Mouse (Mus musculus) liver, embryonic 12.5 days (tissue): ENCODE measurements at regions not wholly inside any gene's neighbourhood (a gene's known extent, or its start where the extent isn't known, plus 50 kb on each side); places are given as distances from the start of the nearest gene placed in this dataset.
A peak's percentile ranks its signal among the peaks of the same experiment; 100 is the strongest.
"Not testable (repeated sequence)": the region's sequence is repeated elsewhere in the genome, so short reads cannot be mapped to it uniquely, and the experiment has no call there.

Experiments used
- ATAC-seq: fragments of 200-750 bp; cut with Nextera tagmentation; 2 replicates; pipeline ENCODE4 v1.8.0; 2017; ENCODE audit warnings: moderate number of reproducible peaks, mild to moderate bottlenecking, moderate library complexity
- H3K27ac ChIP-seq: fragments of 300-500 bp; sonication (generic); 2 replicates; pipeline ENCODE4 v1.5.1; 2016; ENCODE audit warnings: mild to moderate bottlenecking
- H3K27me3 ChIP-seq: fragments of 300-500 bp; sonication (generic); replicated peaks from 2 replicates; pipeline ENCODE4 v1.6.1; 2016; ENCODE audit warnings: mild to moderate bottlenecking, moderate library complexity
- H3K36me3 ChIP-seq: fragments of 300-500 bp; sonication (generic); 2 replicates; pipeline ENCODE4 v1.6.1; 2016; ENCODE audit warnings: mild to moderate bottlenecking, moderate library complexity
- H3K4me1 ChIP-seq: fragments of 300-500 bp; sonication (generic); 2 replicates; pipeline ENCODE4 v1.6.1; 2016
- H3K4me2 ChIP-seq: fragments of 300-500 bp; sonication (generic); 2 replicates; pipeline ENCODE4 v1.6.1; 2016; ENCODE audit warnings: mild to moderate bottlenecking, moderate library complexity
- H3K4me3 ChIP-seq: fragments of 300-500 bp; sonication (generic); 2 replicates; pipeline ENCODE4 v1.5.1; 2016; ENCODE audit warnings: mild to moderate bottlenecking, moderate library complexity
- H3K9ac ChIP-seq: fragments of 300-500 bp; sonication (generic); 2 replicates; pipeline ENCODE4 v1.6.1; 2016; ENCODE audit warnings: mild to moderate bottlenecking, moderate library complexity
- H3K9me3 ChIP-seq: fragments of 300-500 bp; sonication (generic); replicated peaks from 2 replicates; pipeline ENCODE4 v1.6.1; 2016; ENCODE audit warnings: mild to moderate bottlenecking, moderate library complexity
- WGBS: fragments of 180-500 bp; shearing (Covaris S2); methylation state at CpG from one replicate; pipeline ENCODE4 v1.1.7; 2016; ENCODE audit not compliant: insufficient replicate concordance; 5-methylcytosine and 5-hydroxymethylcytosine counted together

DNA sequence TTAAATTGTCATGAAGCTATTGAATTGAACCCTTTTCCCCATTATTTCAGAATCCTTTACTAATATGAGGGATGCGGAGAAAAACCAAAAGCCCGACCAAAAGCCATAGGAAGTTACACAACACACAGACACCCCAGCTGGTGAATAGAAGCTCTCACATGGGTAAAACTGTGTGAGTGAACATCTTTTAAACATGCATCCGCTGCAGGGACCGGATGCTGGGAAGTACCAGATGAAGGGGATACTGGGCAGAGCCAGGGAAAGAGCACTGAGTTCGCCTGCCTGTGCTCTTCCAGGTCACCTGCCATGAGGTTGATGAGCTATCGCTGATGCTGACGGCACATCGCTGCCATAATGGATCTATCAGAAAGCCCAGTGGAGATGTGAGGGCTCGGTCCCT lies 169.6 kb upstream of the Pmfbp1 start:
- Histone ChIP-seq H3K27me3 (no peaks in the 10 kb centered on the region), H3K27ac (no peak overlapping the region), H3K4me1 (no peaks in the 10 kb centered on the region), H3K4me2 (no peak overlapping the region), H3K4me3 (no peak overlapping the region), H3K36me3 (no peaks in the 10 kb centered on the region), H3K9ac (no peak overlapping the region), H3K9me3 (no peaks in the 10 kb centered on the region)
- ATAC-seq = no peak
- WGBS = 75% methylated on average over 9 of the region's 9 CpGs

DNA sequence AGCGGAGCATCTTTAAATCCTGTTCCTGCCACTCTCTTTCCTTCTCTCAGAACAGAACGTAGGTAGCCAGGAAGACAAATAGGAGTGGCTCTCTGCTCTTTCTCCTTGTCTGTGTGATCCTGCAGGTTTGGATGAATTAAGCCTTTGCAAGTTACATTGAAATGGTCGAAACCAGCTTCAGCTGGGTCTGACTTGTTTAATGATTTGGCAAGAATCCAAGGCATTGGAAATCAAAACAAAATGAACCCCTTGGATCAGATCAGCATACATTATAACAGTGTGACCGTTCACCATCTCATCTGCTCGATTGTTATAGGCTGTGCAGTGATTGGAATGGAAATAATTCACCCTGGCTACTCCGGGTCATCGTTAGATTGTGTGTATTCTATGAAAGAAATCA lies 157.6 kb upstream of the Pmfbp1 start:
- no peak overlapping the region for H3K9ac ChIP-seq

DNA sequence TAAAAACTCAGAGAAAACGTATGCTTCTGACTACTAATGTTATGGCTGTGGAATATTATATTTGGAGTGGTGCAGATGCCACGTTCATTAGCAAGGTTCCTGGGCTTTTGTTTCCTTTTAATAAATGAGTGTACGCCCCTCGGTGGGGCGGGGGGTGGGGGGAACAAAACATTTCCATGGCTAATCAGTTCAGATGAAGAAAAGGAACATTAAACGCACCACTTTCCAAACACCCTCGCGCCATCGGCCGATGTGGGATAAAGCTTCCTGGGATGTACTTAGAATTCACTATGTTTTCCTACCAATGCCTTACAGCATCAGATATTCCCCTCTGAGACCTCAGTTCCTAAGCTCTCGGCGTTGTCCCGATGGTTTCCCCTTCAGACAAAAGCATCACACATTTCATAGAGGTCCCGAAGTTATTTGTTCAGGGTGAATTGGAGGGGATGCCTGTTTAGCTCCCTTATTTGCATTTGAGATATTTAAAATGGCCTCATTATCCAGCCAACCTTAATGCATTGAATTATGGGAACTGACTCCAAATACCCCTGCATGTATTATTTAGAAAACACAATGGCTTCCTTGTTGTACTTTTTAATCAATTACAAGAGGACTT lies 155.5 kb upstream of the Pmfbp1 start:
- Histone ChIP-seq H3K4me1 (no peaks in the 10 kb centered on the region), H3K9me3 (no peaks in the 10 kb centered on the region), H3K27ac (no peak overlapping the region), H3K36me3 (no peaks in the 10 kb centered on the region), H3K4me2 (no peak overlapping the region), H3K27me3 (no peaks in the 10 kb centered on the region), H3K9ac (no peak overlapping the region), H3K4me3 (no peak overlapping the region)
- 77% methylated on average over 14 of the region's 14 CpGs for WGBS
- ATAC-seq = no peak

More for the DNA sequence above, 157.6 kb upstream of the Pmfbp1 start:
- Histone ChIP-seq H3K36me3 (no peaks in the 10 kb centered on the region), H3K4me3 (no peak overlapping the region), H3K9me3 (no peaks in the 10 kb centered on the region), H3K27me3 (no peaks in the 10 kb centered on the region), H3K4me1 (no peaks in the 10 kb centered on the region), H3K4me2 (no peak overlapping the region), H3K27ac (no peak overlapping the region)
- ATAC-seq = no peak
- 67% methylated on average over 7 of the region's 7 CpGs for WGBS

DNA sequence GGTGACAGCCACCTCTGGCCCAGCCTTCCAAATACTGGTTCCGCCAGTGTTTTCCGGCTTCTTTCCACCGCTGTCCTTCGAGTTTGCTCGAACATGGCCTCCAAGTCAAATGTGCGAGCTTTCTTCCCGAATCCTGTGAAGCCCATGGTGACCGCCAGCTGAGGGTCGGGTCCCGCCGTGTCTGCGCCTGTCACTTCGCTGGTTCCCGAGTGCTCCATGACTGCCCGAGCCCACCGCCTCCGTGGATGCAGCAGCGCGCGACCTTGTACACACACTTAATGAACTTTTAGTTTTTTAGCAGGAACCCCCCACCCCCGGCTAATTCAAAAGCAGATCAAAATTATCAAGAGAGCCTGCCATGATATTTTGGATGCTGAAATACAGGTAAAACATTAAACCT lies 153.2 kb upstream of the Pmfbp1 start:
- H3K9ac ChIP-seq, H3K4me1 ChIP-seq, H3K4me3 ChIP-seq, H3K27ac ChIP-seq, H3K27me3 ChIP-seq, H3K9me3 ChIP-seq, H3K4me2 ChIP-seq, H3K36me3 ChIP-seq, ATAC-seq: not testable (repeated sequence)
- 83% methylated on average over 21 of the region's 21 CpGs for WGBS

DNA sequence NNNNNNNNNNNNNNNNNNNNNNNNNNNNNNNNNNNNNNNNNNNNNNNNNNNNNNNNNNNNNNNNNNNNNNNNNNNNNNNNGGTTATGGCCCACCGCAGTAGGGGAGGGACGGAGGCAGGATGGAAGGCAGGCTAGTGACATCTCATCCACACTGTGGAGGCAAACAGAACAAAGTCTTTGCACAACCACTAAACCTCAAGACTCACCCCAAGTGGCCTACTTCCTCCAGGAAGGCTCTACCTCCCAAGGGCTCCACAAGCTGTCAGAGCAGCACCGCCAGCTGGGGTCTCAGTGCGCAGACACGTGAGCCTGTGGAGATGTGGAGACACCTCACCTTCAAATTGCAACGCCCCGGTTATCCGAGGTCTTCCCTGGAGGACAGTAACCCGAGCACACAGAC lies 138.7 kb upstream of the Pmfbp1 start:
- no peak for ATAC-seq
- Histone ChIP-seq H3K9ac (no peak overlapping the region), H3K4me1 (peaks cover 4% of the 10 kb centered on the region; the same call in 1 of the 2 replicates), H3K27me3 (peaks cover 9% of the 10 kb centered on the region; the same call in 1 of the 2 replicates), H3K27ac (no peak overlapping the region), H3K36me3 (no peaks in the 10 kb centered on the region), H3K9me3 (no peaks in the 10 kb centered on the region), H3K4me2 (no peak overlapping the region), H3K4me3 (no peak overlapping the region)
- WGBS = 69% methylated on average over 9 of the region's 9 CpGs

DNA sequence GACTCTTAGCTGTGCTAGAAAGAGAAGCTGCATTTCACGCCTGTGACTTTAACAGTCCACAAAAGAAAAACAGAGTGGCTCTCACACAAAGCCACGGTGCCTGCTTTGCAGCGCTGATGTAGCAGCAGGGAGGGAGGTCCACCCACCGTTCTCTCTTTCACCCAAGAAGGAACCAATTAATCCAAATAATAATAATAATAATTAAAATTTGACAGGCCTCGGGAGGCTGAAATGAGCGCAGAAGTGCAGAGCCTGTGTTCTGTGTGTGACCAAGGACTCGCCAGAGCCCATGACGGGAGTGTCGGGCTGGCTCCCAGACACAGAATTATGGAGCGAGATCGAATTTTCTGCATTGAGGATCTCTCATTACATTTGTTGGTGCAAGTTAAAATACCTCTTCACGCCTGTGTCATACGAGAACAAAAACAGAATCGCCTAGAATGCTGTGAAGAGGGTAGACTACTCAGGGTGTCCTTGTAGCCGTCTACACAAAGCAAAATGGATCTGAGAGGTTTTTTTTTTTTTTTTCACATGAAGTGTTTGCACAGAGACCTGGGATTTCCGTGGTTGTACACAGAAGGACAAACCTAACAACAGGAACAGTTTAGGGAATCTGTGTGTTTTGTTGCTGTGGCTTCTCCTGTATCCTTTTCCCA lies 134.3 kb upstream of the Pmfbp1 start:
- Histone ChIP-seq H3K4me2 (no peak overlapping the region), H3K9ac (no peak overlapping the region)
- WGBS = 55% methylated on average over 16 of the region's 16 CpGs

DNA sequence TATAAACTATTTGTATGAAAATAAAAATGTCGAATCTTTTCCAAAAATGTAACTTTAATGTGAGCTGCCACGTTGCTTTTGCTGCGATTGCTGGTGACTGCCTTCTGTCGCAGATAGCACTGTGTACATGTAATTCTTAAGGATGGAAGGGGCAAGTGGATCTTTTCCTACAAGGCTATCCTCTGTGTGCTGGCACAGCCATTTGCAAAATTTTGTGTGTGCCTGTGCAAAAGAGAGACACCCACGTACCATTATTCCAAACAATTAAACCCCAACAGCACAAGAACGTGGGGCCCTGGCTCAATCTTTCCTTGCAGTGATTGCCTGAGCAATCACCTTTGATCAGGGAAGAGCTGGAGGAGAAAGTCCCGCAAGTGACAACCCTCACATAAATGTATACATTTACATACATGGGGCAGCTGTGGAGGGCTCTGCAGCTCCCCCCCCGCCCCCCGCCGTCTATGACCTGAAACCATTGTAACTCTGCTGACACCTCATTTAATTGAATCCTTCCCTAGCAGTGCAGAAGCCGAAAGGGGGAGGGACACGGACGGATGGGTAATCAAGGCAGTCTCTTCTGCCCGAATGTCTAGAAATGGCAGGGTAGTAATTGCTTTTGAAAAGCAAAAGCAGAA lies 133.6 kb upstream of the Pmfbp1 start:
- no peaks in the 10 kb centered on the region for H3K4me1 ChIP-seq
- H3K27me3 ChIP-seq = 0 out of 2 replicates have a peak, but pooled peaks cover 10% of the 10 kb centered on the region
- WGBS = 36% methylated on average over 14 of the region's 14 CpGs
- H3K9me3 ChIP-seq = no peaks in the 10 kb centered on the region
- ATAC-seq = no peak
- no peak overlapping the region for H3K4me3 ChIP-seq
- H3K9ac ChIP-seq = no peak overlapping the region
- no peak overlapping the region for H3K4me2 ChIP-seq
- H3K27ac ChIP-seq = no peak overlapping the region
- H3K36me3 ChIP-seq = no peaks in the 10 kb centered on the region

More for the DNA sequence above, 134.3 kb upstream of the Pmfbp1 start:
- Histone ChIP-seq H3K27me3 (0 out of 2 replicates have a peak, but pooled peaks cover 10% of the 10 kb centered on the region), H3K4me1 (no peaks in the 10 kb centered on the region), H3K27ac (no peak overlapping the region), H3K4me3 (no peak overlapping the region), H3K9me3 (no peaks in the 10 kb centered on the region), H3K36me3 (no peaks in the 10 kb centered on the region)
- ATAC-seq = no peak

DNA sequence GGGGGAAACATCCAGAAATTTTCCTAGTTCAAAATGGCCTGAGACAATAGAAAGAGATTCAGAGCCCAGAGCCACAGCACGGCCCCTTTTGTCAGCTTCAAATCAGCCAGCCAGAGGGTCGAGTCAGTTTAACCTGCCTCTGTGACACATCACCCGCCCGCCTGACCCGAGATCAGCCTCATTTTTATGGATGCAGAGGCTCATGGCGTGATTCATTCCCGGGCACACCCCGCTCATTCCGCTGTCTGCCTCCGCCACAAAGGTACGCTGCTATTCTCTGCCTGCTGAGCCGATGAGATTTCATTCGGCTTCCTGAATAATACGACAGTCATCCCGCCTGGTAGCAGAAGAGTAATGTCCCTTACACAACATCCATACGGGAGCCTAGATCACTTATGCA lies 132.9 kb upstream of the Pmfbp1 start:
- ATAC-seq = no peak
- H3K36me3 ChIP-seq = no peaks in the 10 kb centered on the region
- WGBS = 28% methylated on average over 16 of the region's 16 CpGs
- no peaks in the 10 kb centered on the region for H3K4me1 ChIP-seq
- H3K27me3 ChIP-seq = 0 out of 2 replicates have a peak, but pooled peaks cover 10% of the 10 kb centered on the region
- no peak overlapping the region for H3K27ac ChIP-seq
- H3K4me3 ChIP-seq = 0 out of 2 replicates have a peak overlapping the region, but pooled peaks have one; percentile 19
- peak overlapping the region; percentile 36; the same call in 1 of the 2 replicates for H3K4me2 ChIP-seq
- H3K9ac ChIP-seq = no peak overlapping the region
- no peaks in the 10 kb centered on the region for H3K9me3 ChIP-seq

DNA sequence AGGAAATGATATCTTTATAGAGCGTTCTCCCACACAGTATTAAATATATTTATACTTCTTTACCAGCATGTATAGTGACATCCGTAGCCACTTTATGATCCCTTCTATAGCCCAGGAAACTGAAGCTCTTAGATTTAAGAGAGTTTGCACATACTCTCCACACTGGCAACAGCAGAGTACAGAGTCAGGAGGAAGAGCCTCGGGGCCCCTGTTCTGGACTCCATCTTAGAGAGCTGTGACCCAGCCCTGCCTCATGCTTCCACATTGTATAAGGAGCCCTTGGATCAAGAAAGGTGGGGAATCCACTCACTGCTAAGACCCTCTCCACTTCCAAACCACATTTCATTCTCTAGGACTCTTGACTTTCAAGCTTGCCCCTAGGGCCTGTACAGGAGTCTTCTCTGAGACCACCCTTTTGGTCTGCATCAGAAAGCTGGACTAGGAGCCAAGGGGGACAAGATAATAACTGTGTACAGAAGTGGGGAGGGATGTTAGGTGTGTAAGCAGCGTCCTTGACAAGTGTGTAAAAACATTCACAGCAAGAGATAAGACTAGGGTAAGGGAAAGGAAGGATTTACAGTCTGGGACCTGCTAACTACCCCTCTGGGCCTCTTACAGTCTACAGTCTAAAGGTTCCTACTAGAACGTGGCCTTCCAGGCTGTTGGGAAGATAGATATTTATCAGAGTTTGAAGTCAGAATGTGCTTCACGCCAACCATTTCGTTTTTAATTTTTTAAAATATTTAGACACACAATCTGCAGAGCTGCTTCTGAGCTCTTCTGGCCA lies 132.1 kb upstream of the Pmfbp1 start:
- Histone ChIP-seq H3K9me3 (no peaks in the 10 kb centered on the region), H3K4me2 (no peak overlapping the region), H3K27me3 (0 out of 2 replicates have a peak, but pooled peaks cover 10% of the 10 kb centered on the region), H3K4me1 (no peaks in the 10 kb centered on the region), H3K4me3 (no peak overlapping the region), H3K27ac (no peak overlapping the region), H3K9ac (no peak overlapping the region), H3K36me3 (no peaks in the 10 kb centered on the region)
- ATAC-seq = no peak
- WGBS = 65% methylated on average over 7 of the region's 7 CpGs

DNA sequence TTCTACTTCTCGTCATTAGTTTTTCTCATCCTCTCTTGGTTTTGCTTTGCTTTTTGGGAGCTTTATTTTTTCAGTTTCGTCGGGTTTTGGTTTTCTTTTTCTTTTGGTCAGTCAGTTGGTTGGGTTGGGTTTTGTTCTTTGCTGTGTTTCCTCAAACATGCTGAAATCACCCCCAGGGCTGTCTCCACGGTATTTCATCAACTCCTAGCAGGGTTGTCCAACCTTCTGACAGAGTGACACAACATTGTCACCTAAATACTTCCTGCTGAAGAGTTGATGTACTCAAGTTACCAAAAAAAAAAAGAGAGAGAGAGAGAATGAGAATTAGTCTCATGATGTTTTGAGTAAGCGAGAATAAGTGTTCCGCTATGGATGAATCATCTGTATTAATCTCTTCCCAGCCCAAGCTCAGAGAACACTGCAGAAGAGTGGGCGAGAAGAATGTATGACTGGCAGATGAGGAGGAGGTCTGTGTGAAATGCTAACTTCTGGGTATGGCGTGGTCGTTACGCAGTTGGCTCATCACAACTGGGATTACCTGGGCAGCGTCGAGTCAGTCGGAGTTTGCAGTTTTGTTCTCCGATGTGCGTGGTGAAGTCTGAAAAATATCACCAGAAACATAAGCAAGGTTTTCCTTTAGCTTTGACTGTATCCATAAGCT lies 130.5 kb upstream of the Pmfbp1 start:
- H3K4me1 ChIP-seq = no peaks in the 10 kb centered on the region
- H3K4me3 ChIP-seq = no peak overlapping the region
- no peak overlapping the region for H3K9ac ChIP-seq
- 0 out of 2 replicates have a peak, but pooled peaks cover 10% of the 10 kb centered on the region for H3K27me3 ChIP-seq
- no peak overlapping the region for H3K4me2 ChIP-seq
- WGBS = 81% methylated on average over 15 of the region's 15 CpGs
- ATAC-seq = no peak
- H3K9me3 ChIP-seq = no peaks in the 10 kb centered on the region
- H3K36me3 ChIP-seq = no peaks in the 10 kb centered on the region
- H3K27ac ChIP-seq = no peak overlapping the region

DNA sequence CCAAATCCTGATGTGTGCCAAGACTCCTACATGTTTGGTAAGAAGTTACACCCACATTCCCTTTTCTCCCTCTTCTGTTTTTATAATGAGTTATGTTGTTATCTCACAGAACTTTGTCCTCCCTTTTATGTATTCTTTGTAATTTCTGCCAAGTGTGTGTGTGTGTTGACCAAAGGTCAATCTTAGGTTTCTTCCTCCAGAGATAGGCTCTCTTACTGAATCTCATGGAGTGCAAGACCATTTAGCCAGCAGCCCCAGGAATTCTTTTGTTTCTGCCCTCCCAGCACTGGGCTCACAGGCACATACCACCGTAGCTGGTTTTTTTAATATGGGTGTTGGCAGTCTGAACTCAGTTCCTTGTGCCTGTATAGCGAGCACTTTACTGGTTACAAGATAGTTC lies 119.8 kb upstream of the Pmfbp1 start:
- Histone ChIP-seq H3K27ac (no peak overlapping the region), H3K36me3 (no peaks in the 10 kb centered on the region), H3K27me3 (no peaks in the 10 kb centered on the region), H3K9ac (no peak overlapping the region), H3K4me1 (no peaks in the 10 kb centered on the region), H3K9me3 (no peaks in the 10 kb centered on the region), H3K4me2 (no peak overlapping the region), H3K4me3 (no peak overlapping the region)
- ATAC-seq = no peak
- WGBS = 63% methylated on average over 2 of the region's 2 CpGs
